27 mouse cellular contexts compared by ENCODE assay signal in the genomic region with DNA sequence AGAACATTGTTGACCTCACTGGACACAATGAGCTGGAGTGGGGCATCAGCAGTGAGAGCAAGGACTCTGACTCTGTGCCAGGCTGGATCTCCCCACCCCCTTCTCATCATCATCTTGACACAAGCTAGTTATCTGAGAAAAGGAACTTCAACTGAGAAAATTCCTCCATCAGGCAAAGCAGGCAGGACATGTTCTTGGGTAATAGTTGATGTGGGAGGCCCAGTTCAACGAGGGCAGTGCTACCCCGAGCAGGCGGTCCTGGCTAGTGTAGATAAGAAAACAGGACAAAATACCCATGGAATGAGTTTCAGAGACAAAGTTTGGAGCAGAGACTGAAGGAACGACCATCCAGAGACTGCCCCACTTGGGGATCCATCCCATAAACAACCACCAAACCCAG.
A peak's percentile ranks its signal among the peaks of the same experiment; 100 is the strongest.
DNase-seq lines count a peak whose midpoint lies in the region; ATAC-seq and TF ChIP-seq lines count a peak whose summit lies in the region.
"Had no signal": no experiment of that assay in that cellular context is flagged by ENCODE, and none has a peak within 500 bp of the region (broad histone marks: within the 10 kb centered on the region; RNA-seq: fewer than 3 reads in every experiment).

No protein-coding gene starts in this region.

- H3K4me1 ChIP-seq in G1E (ENCODE audit: insufficient read depth, low read depth, low read length), result peaks cover 47% of the 10 kb centered on the region
- peaks cover 15 to 22% of the 10 kb centered on the region in 2 experiments for H3K4me1 ChIP-seq in MEL (ENCODE audit: control insufficient read depth in 1 of 2, insufficient read depth in 2 of 2, low read length in 2 of 2)
- H3K4me1 ChIP-seq in liver, embryonic 11.5 days (replicated peaks; ENCODE audit: control insufficient read depth, insufficient read depth, low read length), result peaks cover 8% of the 10 kb centered on the region
- peaks cover 5% of the 10 kb centered on the region; the same call in 1 of the 2 replicates for H3K4me1 ChIP-seq in liver, postnatal 0 days (ENCODE audit: insufficient read depth)
- no peaks in the 10 kb centered on the region for H3K4me1 ChIP-seq in kidney, embryonic 16.5 days (ENCODE audit: insufficient read depth, low read length)
- H3K4me1 ChIP-seq: forebrain, embryonic 15.5 days; limb, embryonic 15.5 days had no signal

- no peak for TF ChIP-seq RAD21 in MEL (IDR thresholded peaks at IDR 0.05; ENCODE audit: low read depth, low read length)

- H3K4me3 ChIP-seq in G1E (ENCODE audit: low read depth, low read length) (peak overlapping the region; percentile 1; the same call in 1 of the 2 replicates), MEL (ENCODE audit: control insufficient read depth in 1 of 2, insufficient read depth in 1 of 2, low read depth in 2 of 2, low read length in 2 of 2) (no peak overlapping the region)
- H3K4me3 ChIP-seq in liver, embryonic 11.5 days (ENCODE audit: low read depth, low read length), result no peak overlapping the region
- H3K4me3 ChIP-seq in liver, postnatal 0 days (ENCODE audit: low read depth, low read length), result no peak overlapping the region
- H3K4me3 ChIP-seq in kidney, embryonic 16.5 days (ENCODE audit: low read length), result no peak overlapping the region
- H3K4me3 ChIP-seq: forebrain, embryonic 15.5 days; heart, embryonic 15.5 days; left cerebral cortex, adult 2 months; limb, embryonic 15.5 days had no signal

- intact Hi-C loops in gastrocnemius, postnatal 36 days (cut with DNase I), result no loop called here

- no peaks in the 10 kb centered on the region for H3K36me3 ChIP-seq in G1E (replicated peaks)
- H3K36me3 ChIP-seq in MEL (ENCODE audit: control insufficient read depth in 1 of 2, insufficient read depth in 2 of 2, low read length in 2 of 2), result peaks cover 0 to 19% of the 10 kb centered on the region in 2 experiments; a peak in 2 of 4 replicates
- no peaks in the 10 kb centered on the region for H3K36me3 ChIP-seq in liver, embryonic 11.5 days (ENCODE audit: control insufficient read depth, insufficient read depth, low read length)
- H3K36me3 ChIP-seq in liver, postnatal 0 days (replicated peaks; ENCODE audit: insufficient read depth, low read length), result no peaks in the 10 kb centered on the region
- no peaks in the 10 kb centered on the region for H3K36me3 ChIP-seq in kidney, embryonic 16.5 days (ENCODE audit: insufficient read depth, low read length)
- H3K36me3 ChIP-seq: forebrain, embryonic 15.5 days; heart, embryonic 15.5 days; limb, embryonic 15.5 days had no signal

- DNase-seq in G1E (ENCODE audit: low spot score) (no peak), MEL (ENCODE audit: low read depth, low spot score) (peak; percentile 29)
- DNase-seq in liver, embryonic 11.5 days (ENCODE audit: low spot score), result no peak
- DNase-seq in liver, postnatal 0 days, result no peak
- no peak for DNase-seq in cerebellum, adult 11-12 months
- DNase-seq in gastrocnemius, postnatal 36 days, result no peak
- DNase-seq: adrenal gland, postnatal 25 days; cerebellum, adult 18-20 months; cerebellum, postnatal 25 days; gastrocnemius, postnatal 10 days; heart, adult 18-20 months; heart, postnatal 4 days; kidney, adult 18-20 months; layer of hippocampus, adult 9-11 months; left cerebral cortex, postnatal 4 days; right cerebral cortex, postnatal 14 days; thymus, postnatal 25 days had no signal

- 34% methylated on average over 4 of the region's 4 CpGs for WGBS in liver, embryonic 11.5 days
- 30% methylated on average over 4 of the region's 4 CpGs for WGBS in liver, postnatal 0 days (ENCODE audit: insufficient replicate concordance)
- 92% methylated on average over 4 of the region's 4 CpGs for WGBS in kidney, embryonic 16.5 days

- peak overlapping the region; percentile 38 for H3K9ac ChIP-seq in MEL (ENCODE audit: control insufficient read depth, low read depth, low read length, poor library complexity, severe bottlenecking)
- H3K9ac ChIP-seq in liver, embryonic 11.5 days (ENCODE audit: low read depth, low read length), result no peak overlapping the region
- no peak overlapping the region for H3K9ac ChIP-seq in liver, postnatal 0 days (replicated peaks)
- no peak overlapping the region for H3K9ac ChIP-seq in kidney, embryonic 16.5 days (replicated peaks; ENCODE audit: low read length)
- H3K9ac ChIP-seq: forebrain, embryonic 15.5 days; heart, embryonic 15.5 days; hindbrain, embryonic 14.5 days; limb, embryonic 15.5 days had no signal

- peak; percentile 58 for ATAC-seq in G1E (ENCODE audit: extremely low read depth, insufficient number of reproducible peaks, low FRiP score, poor library complexity, severe bottlenecking)
- peak; percentile 85 for ATAC-seq in liver, embryonic 11.5 days (replicated peaks; ENCODE audit: low FRiP score)
- peak; percentile 83 for ATAC-seq in liver, postnatal 0 days
- ATAC-seq in kidney, embryonic 16.5 days (ENCODE audit: low FRiP score, low TSS enrichment), result no peak
- ATAC-seq: forebrain, embryonic 15.5 days; inflammation-experienced regulatory T-cells, adult 6 months; lung, postnatal 0 days had no signal

- no peak for TF ChIP-seq POLR2A in MEL (IDR thresholded peaks at IDR 0.05; ENCODE audit: control insufficient read depth in 1 of 2, insufficient read depth in 1 of 2, low read depth in 1 of 2, low read length in 2 of 2, poor library complexity in 1 of 2)

- no peak for TF ChIP-seq CTCF in G1E (IDR thresholded peaks at IDR 0.05; ENCODE audit: low read depth, low read length)
- TF ChIP-seq CTCF in MEL (IDR thresholded peaks at IDR 0.05 in 2 of 3, conservative IDR thresholded peaks at IDR 0.05 in 1 of 3; ENCODE audit: control insufficient read depth in 1 of 3, insufficient read depth in 1 of 3, low read depth in 2 of 3, low read length in 3 of 3, poor library complexity in 1 of 3, severe bottlenecking in 1 of 3), result no peak
- no peak for TF ChIP-seq CTCF in liver, postnatal 0 days (IDR thresholded peaks at IDR 0.05; ENCODE audit: low read depth)

- TF ChIP-seq EP300 in MEL (IDR thresholded peaks at IDR 0.05; ENCODE audit: low read depth in 1 of 2, low read length in 2 of 2), result no peak
- TF ChIP-seq EP300 in liver, postnatal 0 days (IDR thresholded peaks at IDR 0.05; ENCODE audit: low read depth), result no peak; the same call in 1 of the 2 replicates

- H3K79me2 ChIP-seq in MEL (ENCODE audit: control insufficient read depth, insufficient read depth, low read length, poor library complexity), result no peaks in the 10 kb centered on the region

- H3K27me3 ChIP-seq in G1E (ENCODE audit: insufficient read depth, low read length) (no peaks in the 10 kb centered on the region; the same call in 1 of the 2 replicates), MEL (ENCODE audit: control insufficient read depth in 1 of 2, insufficient read depth in 2 of 2, low read length in 2 of 2) (no peaks in the 10 kb centered on the region)
- no peaks in the 10 kb centered on the region for H3K27me3 ChIP-seq in liver, embryonic 11.5 days (replicated peaks; ENCODE audit: control insufficient read depth, insufficient read depth, low read length)
- H3K27me3 ChIP-seq in liver, postnatal 0 days (ENCODE audit: insufficient read depth, low read length), result no peaks in the 10 kb centered on the region
- no peaks in the 10 kb centered on the region for H3K27me3 ChIP-seq in kidney, embryonic 16.5 days (ENCODE audit: insufficient read depth, low read length)
- H3K27me3 ChIP-seq: forebrain, embryonic 15.5 days; heart, embryonic 15.5 days; limb, embryonic 15.5 days had no signal

- peak overlapping the region; percentile 67 for H3K27ac ChIP-seq in MEL (ENCODE audit: control insufficient read depth, low read depth, low read length)
- H3K27ac ChIP-seq in liver, embryonic 11.5 days (ENCODE audit: low read depth, low read length), result peak overlapping the region; percentile 16; the same call in 1 of the 2 replicates
- peak overlapping the region; percentile 44; the same call in 1 of the 2 replicates for H3K27ac ChIP-seq in liver, postnatal 0 days (ENCODE audit: low read depth)
- H3K27ac ChIP-seq in kidney, embryonic 16.5 days (ENCODE audit: low read length), result no peak overlapping the region
- H3K27ac ChIP-seq: forebrain, embryonic 15.5 days; heart, embryonic 15.5 days; hindbrain, embryonic 14.5 days; kidney, postnatal 0 days; left cerebral cortex, adult 2 months; limb, embryonic 15.5 days had no signal

- H3K9me3 ChIP-seq in G1E (replicated peaks) (no peaks in the 10 kb centered on the region), MEL (replicated peaks; ENCODE audit: insufficient read depth, low read length) (no peaks in the 10 kb centered on the region)
- H3K9me3 ChIP-seq in liver, embryonic 11.5 days (ENCODE audit: control insufficient read depth, low read length), result no peaks in the 10 kb centered on the region
- H3K9me3 ChIP-seq in liver, postnatal 0 days (ENCODE audit: low read length), result no peaks in the 10 kb centered on the region
- H3K9me3 ChIP-seq in kidney, embryonic 16.5 days (ENCODE audit: low read length), result no peaks in the 10 kb centered on the region
- H3K9me3 ChIP-seq: forebrain, embryonic 15.5 days; heart, embryonic 15.5 days; limb, embryonic 15.5 days had no signal

- no peak overlapping the region for H3K4me2 ChIP-seq in liver, embryonic 11.5 days
- no peak overlapping the region for H3K4me2 ChIP-seq in liver, postnatal 0 days (ENCODE audit: low read depth, low read length)
- H3K4me2 ChIP-seq in kidney, embryonic 16.5 days (replicated peaks; ENCODE audit: low read depth, low read length), result no peak overlapping the region
- H3K4me2 ChIP-seq: forebrain, embryonic 15.5 days; heart, embryonic 15.5 days; hindbrain, embryonic 14.5 days; limb, embryonic 15.5 days; midbrain, embryonic 11.5 days had no signal

TF ChIP-seq in MEL, 35 proteins besides CTCF, POLR2A, EP300 and RAD21:
- TF ChIP-seq TAL1 (IDR thresholded peaks at IDR 0.05; ENCODE audit: low read length) (peak; percentile 51), UBTF (IDR thresholded peaks at IDR 0.05; ENCODE audit: borderline replicate concordance, insufficient read depth, low read depth, low read length) (no peak)
